Mouse (Mus musculus) lung, postnatal 0 days (tissue): ENCODE data around the gene Cdkl4.

Experiments used
- CTCF ChIP-seq: IDR thresholded peaks from 2 replicates; pipeline ENCODE4 v1.5.1; 2016; ENCODE audit warnings: antibody characterized with exemption, mild to moderate bottlenecking
- EP300 ChIP-seq: IDR thresholded peaks from 2 replicates; pipeline ENCODE4 v1.6.1; 2016; ENCODE audit warnings: antibody characterized with exemption, mild to moderate bottlenecking, control low read depth

- TF ChIP-seq CTCF (no peak), EP300 (no peak)
Measured at GRCm38 (mm10) chr17:80558583-80558982, 19.0 kb downstream of the Cdkl4 start.
